Mouse (Mus musculus): ENCODE results near the gene Mtnr1a.

Mtnr1a gene

GRCm38 (mm10) chr8:45109371-45110063 lies 40.6 kb downstream of the Mtnr1a start:
- no peak for DNase-seq (ENCODE audit: low read depth, low spot score)

GRCm38 (mm10) chr8:45110064-45110812 lies 41.3 kb downstream of the Mtnr1a start:
- no peak for DNase-seq (ENCODE audit: low read depth, low spot score)

- DNase-seq (ENCODE audit: low read depth, low spot score), result no peak
Measured at GRCm38 (mm10) chr8:45110813-45111104, 41.8 kb downstream of the Mtnr1a start.

GRCm38 (mm10) chr8:45111820-45112219 lies 42.9 kb downstream of the Mtnr1a start:
- no peak for DNase-seq (ENCODE audit: low read depth, low spot score)

- no peak for DNase-seq (ENCODE audit: low read depth, low spot score)
Measured at GRCm38 (mm10) chr8:45117588-45117987, 48.7 kb downstream of the Mtnr1a start.

GRCm38 (mm10) chr8:45125680-45126079 lies 56.7 kb downstream of the Mtnr1a start:
- no peak for DNase-seq (ENCODE audit: low read depth, low spot score)
